Mouse (Mus musculus) forebrain, embryonic 12.5 days (tissue): ENCODE measurements at regions not wholly inside any gene's neighbourhood (a gene's known extent, or its start where the extent isn't known, plus 50 kb on each side); places are given as distances from the start of the nearest gene placed in this dataset.

Experiments
- ATAC-seq: fragments of 200-750 bp; cut with Nextera tagmentation; 2 replicates; pipeline ENCODE4 v1.8.0; 2017; ENCODE audit warnings: moderate TSS enrichment; ENCODE audit not compliant: low FRiP score
- H3K27ac ChIP-seq: fragments of 300-500 bp; sonication (generic); 2 replicates; pipeline ENCODE4 v1.5.1; 2016; ENCODE audit warnings: mild to moderate bottlenecking
- H3K27me3 ChIP-seq: fragments of 300-500 bp; sonication (generic); 2 replicates; pipeline ENCODE4 v1.6.1; 2016; ENCODE audit warnings: mild to moderate bottlenecking
- H3K36me3 ChIP-seq: fragments of 300-500 bp; sonication (generic); replicated peaks from 2 replicates; pipeline ENCODE4 v1.6.1; 2016; ENCODE audit warnings: mild to moderate bottlenecking
- H3K4me1 ChIP-seq: fragments of 300-500 bp; sonication (generic); 2 replicates; pipeline ENCODE4 v1.6.1; 2016
- H3K4me2 ChIP-seq: fragments of 300-500 bp; sonication (generic); 2 replicates; pipeline ENCODE4 v1.6.1; 2016; ENCODE audit warnings: mild to moderate bottlenecking, moderate library complexity
- H3K4me3 ChIP-seq: fragments of 300-500 bp; sonication (generic); replicated peaks from 2 replicates; pipeline ENCODE4 v1.5.1; 2016; ENCODE audit warnings: mild to moderate bottlenecking
- H3K9ac ChIP-seq: fragments of 300-500 bp; sonication (generic); 2 replicates; pipeline ENCODE4 v1.6.1; 2016; ENCODE audit warnings: mild to moderate bottlenecking
- H3K9me3 ChIP-seq: fragments of 300-500 bp; sonication (generic); 2 replicates; pipeline ENCODE4 v1.6.1; 2016
- WGBS: fragments of 180-500 bp; shearing (Covaris S2); methylation state at CpG from one replicate; pipeline ENCODE4 v1.1.7; 2016; 5-methylcytosine and 5-hydroxymethylcytosine counted together

- H3K9ac ChIP-seq: no peak overlapping the region
- H3K27ac ChIP-seq: no peak overlapping the region
- H3K9me3 ChIP-seq: no peaks in the 10 kb centered on the region
- H3K4me2 ChIP-seq: no peak overlapping the region
- ATAC-seq: no peak
- H3K36me3 ChIP-seq: no peaks in the 10 kb centered on the region
- no peaks in the 10 kb centered on the region for H3K27me3 ChIP-seq
- WGBS: 79% methylated on average over 2 of the region's 2 CpGs
- H3K4me3 ChIP-seq: no peak overlapping the region
- H3K4me1 ChIP-seq: no peaks in the 10 kb centered on the region
Measured at GRCm38 (mm10) chr11:92858170-92858569, 239.7 kb upstream of the Car10 start.

DNA sequence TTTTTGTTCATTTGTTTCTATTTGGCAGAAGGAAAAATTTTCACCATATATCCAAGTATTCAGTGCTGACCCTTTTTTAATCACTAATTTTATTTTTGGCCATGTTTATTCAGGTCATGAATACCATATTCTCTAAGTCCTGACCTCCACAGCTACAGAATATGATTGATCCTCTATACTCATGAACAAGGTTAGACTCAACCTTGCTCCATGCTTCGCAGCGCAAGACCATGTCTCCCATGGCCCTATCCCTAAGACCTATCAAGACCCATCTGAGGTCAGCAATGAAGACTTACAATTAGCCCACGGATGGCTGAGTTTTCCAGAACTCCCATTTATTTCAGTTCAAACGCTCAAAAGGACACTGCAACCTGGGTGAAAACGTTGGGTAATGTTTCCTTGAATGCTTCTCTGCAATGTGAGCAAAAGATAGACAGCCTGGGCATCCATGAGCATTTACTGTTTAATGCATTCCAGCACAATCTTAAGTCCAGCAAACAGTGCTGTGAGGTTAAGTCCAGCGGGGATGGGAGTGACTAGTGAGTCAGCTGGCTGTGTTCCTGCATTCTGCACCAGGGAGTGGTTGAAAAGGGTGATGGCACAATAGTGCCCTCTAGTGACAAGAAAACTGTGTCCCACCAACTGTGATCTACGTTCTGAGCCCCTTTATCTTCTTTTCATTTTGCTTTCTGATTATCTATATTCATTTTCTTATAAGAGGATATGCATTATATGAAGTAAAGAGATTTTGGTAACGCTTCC is 208.0 kb upstream of the Car10 start:
- Histone ChIP-seq H3K27ac (no peak overlapping the region), H3K9me3 (no peaks in the 10 kb centered on the region), H3K4me2 (no peak overlapping the region), H3K4me1 (no peaks in the 10 kb centered on the region), H3K9ac (no peak overlapping the region), H3K27me3 (no peaks in the 10 kb centered on the region), H3K36me3 (no peaks in the 10 kb centered on the region), H3K4me3 (no peak overlapping the region)
- WGBS: 51% methylated on average over 8 of the region's 8 CpGs
- ATAC-seq: peak; percentile 67

GRCm38 (mm10) chr11:92899296-92899695 is 198.5 kb upstream of the Car10 start:
- no peak overlapping the region for H3K4me2 ChIP-seq
- H3K27me3 ChIP-seq: no peaks in the 10 kb centered on the region
- H3K27ac ChIP-seq: no peak overlapping the region
- 34% methylated on average over 7 of the region's 7 CpGs for WGBS
- no peak for ATAC-seq
- H3K9me3 ChIP-seq: no peaks in the 10 kb centered on the region
- no peak overlapping the region for H3K9ac ChIP-seq
- H3K36me3 ChIP-seq: no peaks in the 10 kb centered on the region
- H3K4me3 ChIP-seq: no peak overlapping the region
- peaks cover 2% of the 10 kb centered on the region; the same call in 1 of the 2 replicates for H3K4me1 ChIP-seq
